Mouse (Mus musculus) heart, postnatal 25 days (tissue): Measurements from ENCODE around the gene Rfx2. TPM values are rescaled to one million over a fixed set of nuclear protein-coding genes. Genes with fewer than 3 reads are reported as not detected.
A peak's percentile ranks its signal among the peaks of the same experiment; 100 is the strongest.

ENCODE experiments used
- DNase-seq: peaks from one replicate; pipeline ENCODE4 v3.0.0; 2022; ENCODE audit warnings: low spot score
- intact Hi-C: fragments of 180-260 bp; cut with DNase I; formaldehyde crosslinking; loops from one replicate; pipeline ENCODE4 v1.15.1; 2025
- total RNA-seq, 2 experiments: library from RNA; stranded (reverse); gene quantifications; 2 replicates each; pipeline ENCODE4 v1.2.3; 2021

The Rfx2 gene
- total RNA-seq, 2 experiments from 2014 or later: 3.2 to 4.6 TPM

GRCm38 (mm10) chr17:56759261-56759660, 71.6 kb downstream of the Rfx2 start:
- intact Hi-C loops: no loop called here
- no peak for DNase-seq

GRCm38 (mm10) chr17:56758132-56758531, 72.7 kb downstream of the Rfx2 start:
- DNase-seq: no peak
- intact Hi-C loops: no loop called here

- intact Hi-C loops: loop anchor here (2.0 kb wide), 2 partner anchors 39 to 63 kb away; partner anchors contain the start of gene Vmac
Observed at GRCm38 (mm10) chr17:56757416-56758123, 73.2 kb downstream of the Rfx2 start, which contains the start of gene Nrtn. TSS of gene Nrtn (minus strand) at chr17:56757530.

GRCm38 (mm10) chr17:56756703-56757399, 74.0 kb downstream of the Rfx2 start:
- no peak for DNase-seq
- intact Hi-C loops: loop anchor here (2.0 kb wide), 2 partner anchors 38 to 62 kb away; partner anchors contain the start of gene Vmac

More at GRCm38 (mm10) chr17:56757416-56758123, 73.2 kb downstream of the Rfx2 start, which contains the start of gene Nrtn:
- DNase-seq: peak; percentile 65

GRCm38 (mm10) chr17:56754271-56755185, 76.3 kb downstream of the Rfx2 start:
- DNase-seq: no peak
- intact Hi-C loops: no loop called here

DNA sequence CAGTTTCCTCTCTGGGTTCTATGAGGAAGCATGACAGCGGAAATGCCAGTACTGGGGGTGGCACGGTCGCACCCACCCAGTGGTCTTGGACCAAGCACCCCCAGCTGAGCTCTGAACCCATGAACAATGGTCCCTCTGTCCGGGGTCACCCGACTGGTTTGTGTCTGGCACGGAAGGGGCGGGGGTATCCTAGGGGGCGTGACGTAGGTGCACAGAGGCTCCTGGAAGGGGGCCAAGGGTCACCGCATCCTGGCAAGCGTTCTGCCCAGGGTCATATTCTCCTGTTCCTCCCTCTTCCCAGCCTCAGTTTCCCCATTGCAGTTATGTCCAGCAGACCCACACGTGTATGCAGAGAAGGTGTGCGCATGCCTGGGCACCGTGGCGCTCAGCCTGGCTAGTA, 77.4 kb downstream of the Rfx2 start:
- DNase-seq: no peak
- intact Hi-C loops: no loop called here

DNA sequence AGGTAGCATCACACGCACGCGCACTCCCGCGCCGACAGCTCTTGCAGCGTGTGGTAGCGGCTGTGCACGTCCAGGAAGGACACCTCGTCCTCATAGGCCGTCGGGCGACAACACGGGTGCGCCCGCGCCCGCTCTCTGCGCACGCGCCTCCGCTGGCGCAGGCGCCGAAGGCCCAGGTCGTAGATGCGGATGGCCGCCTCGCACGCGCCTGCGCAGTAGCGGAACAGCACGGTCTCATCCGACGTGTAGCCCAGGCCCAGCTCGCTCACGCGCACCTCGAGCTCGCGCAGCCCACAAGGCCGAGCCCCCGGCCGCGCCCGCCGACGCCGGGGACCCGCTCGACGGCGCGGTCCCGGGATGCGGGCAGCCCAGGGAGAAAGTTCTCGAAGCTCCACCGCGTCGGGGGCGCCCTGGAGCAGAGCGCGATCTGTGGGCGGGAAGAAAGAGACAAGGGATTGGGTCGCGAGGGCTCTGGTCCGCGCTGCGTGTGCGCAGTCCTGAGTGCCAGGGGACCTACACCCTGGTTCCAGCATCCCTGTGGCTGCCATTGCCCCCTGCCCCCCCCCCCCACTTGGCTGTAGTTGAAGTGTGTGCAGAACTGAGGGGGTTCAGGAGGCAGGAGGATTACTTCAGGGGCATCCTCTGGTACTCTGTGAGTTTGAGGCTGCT, 79.3 kb downstream of the Rfx2 start:
- no peak for DNase-seq
- intact Hi-C loops: no loop called here

GRCm38 (mm10) chr17:56744173-56744572, 86.6 kb downstream of the Rfx2 start:
- intact Hi-C loops: no loop called here
- DNase-seq: no peak

DNA sequence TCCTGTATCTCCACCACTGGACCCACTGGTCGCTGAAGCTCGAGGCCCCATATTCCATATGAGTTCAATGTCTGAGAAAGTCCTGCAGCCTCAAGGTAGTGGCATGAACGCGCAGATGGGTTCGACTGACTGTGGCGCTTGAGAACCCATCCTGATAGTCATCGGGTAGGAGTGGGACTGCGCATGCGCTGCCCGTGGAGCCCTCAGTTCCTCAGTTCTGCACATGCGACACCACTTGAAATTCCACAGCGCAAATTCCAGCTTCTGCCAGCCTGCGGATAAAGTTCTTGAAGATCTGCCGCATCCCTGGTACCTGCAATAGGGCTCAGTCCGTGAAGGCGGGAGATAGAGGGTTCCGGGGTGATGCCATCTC, 90.0 kb downstream of the Rfx2 start:
- no peak for DNase-seq
- intact Hi-C loops: no loop called here

DNA sequence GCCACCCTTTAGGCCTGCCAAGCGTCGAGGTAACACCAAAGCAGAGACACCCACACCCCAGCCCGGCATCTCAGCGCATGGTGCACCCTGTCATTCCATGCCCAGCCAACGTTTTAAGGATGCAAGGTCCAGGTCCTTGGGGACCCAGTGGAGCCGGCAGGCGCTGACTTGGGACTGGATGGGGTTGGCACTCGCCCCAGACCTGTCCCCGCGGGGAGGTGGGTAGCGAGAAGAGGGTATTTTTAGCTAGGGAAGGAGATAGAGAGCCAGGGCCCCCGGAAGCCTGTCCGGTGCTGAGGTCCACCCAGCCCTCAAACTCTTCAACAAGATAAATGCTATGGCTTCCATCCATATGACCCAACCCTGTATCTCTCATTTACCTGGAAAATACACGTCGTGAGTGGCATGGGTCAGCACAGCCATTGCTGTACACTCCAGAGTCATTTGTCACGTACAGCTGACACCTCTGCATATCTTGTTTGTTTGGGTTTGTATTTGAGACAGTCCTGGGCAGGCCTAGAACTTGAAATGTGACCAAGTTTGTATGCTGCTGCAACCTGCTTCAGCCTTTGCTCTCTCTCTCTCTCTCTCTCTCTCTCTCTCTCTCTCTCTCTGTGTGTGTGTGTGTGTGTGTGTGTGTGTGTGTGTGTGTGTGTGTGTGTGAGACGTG, 90.6 kb downstream of the Rfx2 start:
- intact Hi-C loops: no loop called here
- DNase-seq: no peak

- DNase-seq: no peak
- intact Hi-C loops: no loop called here
Observed at GRCm38 (mm10) chr17:56738221-56738620, 92.6 kb downstream of the Rfx2 start.

DNA sequence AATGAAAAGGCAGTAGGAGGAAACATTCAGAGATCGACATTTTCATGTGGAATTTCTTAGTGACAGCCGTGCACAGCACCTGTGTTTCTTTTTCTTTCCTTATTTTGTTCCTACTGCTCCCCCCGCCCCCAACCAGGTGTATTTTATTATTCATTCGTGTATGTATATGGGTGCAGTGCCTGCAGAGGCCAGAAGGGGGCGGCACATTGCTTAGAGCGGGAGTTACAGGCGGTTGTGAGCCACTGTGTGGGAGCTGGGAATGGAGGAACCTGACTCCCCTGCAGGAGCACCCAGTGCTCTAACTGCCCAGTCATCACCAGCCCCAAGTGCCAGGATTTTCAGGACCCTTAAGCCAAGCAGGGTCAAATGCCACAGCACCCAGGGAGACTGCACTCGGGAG, 94.3 kb downstream of the Rfx2 start:
- DNase-seq: no peak
- intact Hi-C loops: no loop called here

DNA sequence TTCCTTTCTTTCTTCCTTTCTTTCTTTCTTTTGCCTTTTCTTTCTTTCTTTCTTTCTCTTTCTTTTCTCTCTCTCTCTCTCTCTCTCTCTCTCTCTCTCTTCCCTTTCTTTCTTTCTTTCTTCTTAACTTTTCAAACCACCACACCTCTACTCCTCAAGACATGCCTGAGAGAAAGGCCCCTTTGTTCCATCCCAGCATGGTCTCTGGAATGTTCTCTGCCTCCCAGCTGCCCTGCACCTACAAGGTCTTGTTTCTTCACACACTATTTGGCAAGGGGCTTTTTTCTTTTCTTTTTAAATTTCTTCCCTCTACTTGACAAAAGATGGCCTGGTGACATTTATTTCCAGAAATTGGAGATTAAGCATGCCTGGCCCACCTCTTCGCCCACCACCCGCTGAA, 101.2 kb downstream of the Rfx2 start:
- DNase-seq: no peak
- intact Hi-C loops: no loop called here

- DNase-seq: no peak
- intact Hi-C loops: no loop called here
Observed at GRCm38 (mm10) chr17:56729151-56729550, 101.7 kb downstream of the Rfx2 start.

DNA sequence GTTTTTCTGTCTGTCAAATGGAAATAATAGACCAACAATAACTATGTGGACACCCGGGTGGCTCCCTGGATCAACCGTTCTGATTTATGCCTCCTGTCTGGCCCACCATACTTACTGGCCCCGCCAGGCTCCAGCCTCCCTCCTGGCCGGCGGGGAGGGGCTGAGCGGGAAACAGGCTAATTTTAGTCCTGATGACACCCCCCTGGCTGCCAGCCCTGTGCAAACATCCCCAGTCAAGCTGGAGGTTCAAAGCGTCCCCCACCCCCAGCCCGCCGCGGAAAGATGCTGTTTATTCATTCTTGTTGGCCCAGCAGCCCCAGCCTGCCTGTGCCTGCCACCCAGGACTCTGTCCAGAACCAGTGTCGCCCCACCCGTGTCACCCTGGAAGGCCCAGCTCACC, 102.7 kb downstream of the Rfx2 start:
- intact Hi-C loops: no loop called here
- no peak for DNase-seq

- intact Hi-C loops: no loop called here
- no peak for DNase-seq
Observed at GRCm38 (mm10) chr17:56727659-56728058, 103.2 kb downstream of the Rfx2 start.

DNA sequence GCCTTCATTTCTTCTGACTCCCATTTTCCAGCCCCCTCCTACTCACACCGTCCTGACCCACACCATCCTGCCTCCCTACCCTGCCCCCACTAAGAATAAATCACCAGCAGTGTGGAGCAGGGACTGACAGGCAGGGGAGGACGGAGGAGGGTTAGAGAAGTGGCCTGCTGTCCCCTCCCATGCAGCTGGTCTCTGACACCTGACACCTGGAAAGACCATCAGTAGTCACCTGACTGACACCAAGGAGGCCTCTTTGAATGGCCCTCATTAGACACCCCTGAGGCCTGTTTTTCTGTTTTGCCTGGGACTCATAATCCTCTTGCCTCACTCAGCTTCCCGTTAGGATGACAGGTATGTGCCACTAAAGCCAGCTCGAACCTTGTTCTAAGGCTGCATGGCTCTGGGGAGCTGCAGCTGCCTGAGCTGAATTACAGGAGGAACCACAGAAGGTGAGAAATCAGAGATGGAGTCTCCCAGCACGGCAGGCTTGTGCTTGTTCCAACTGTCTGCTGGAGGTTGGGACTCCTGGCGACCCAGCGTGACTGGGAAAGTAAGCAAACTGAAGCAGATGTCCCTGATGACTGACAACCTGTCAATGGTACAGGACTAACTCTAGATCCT, 103.7 kb downstream of the Rfx2 start:
- intact Hi-C loops: no loop called here
- no peak for DNase-seq
